Mouse (Mus musculus) retina, embryonic 14.5 days (tissue): ENCODE measurements around the gene Mdm4.
"Not testable (repeated sequence)": the region's sequence is repeated elsewhere in the genome, so short reads cannot be mapped to it uniquely, and the experiment has no call there.

ENCODE experiments used
- DNase-seq: peaks from one replicate; pipeline ENCODE4 v3.0.0-alpha.2; 2015; ENCODE audit warnings: low spot score

The Mdm4 gene

GRCm38 (mm10) chr1:133051829-133052228, 21.5 kb upstream of the Mdm4 start:
- DNase-seq: no peak

- no peak for DNase-seq
Measured at GRCm38 (mm10) chr1:133050001-133050431, 19.7 kb upstream of the Mdm4 start.

- DNase-seq: no peak
Measured at GRCm38 (mm10) chr1:133048690-133049089, 18.3 kb upstream of the Mdm4 start.

GRCm38 (mm10) chr1:133047575-133047974, 17.2 kb upstream of the Mdm4 start:
- no peak for DNase-seq

GRCm38 (mm10) chr1:133046441-133046931, 16.1 kb upstream of the Mdm4 start:
- DNase-seq: peak; percentile 63

- peak; percentile 85 for DNase-seq
Measured at GRCm38 (mm10) chr1:133045861-133046440, 15.6 kb upstream of the Mdm4 start.

GRCm38 (mm10) chr1:133045011-133045860, 14.9 kb upstream of the Mdm4 start, which contains the start of gene Pik3c2b:
Gene Pik3c2b, plus strand, starts transcription at chr1:133045667.
- DNase-seq: no peak

- peak; percentile 90 for DNase-seq
Measured at GRCm38 (mm10) chr1:133039505-133039949, 9.2 kb upstream of the Mdm4 start.

- DNase-seq: not testable (repeated sequence)
Measured at GRCm38 (mm10) chr1:133034682-133035081, 4.3 kb upstream of the Mdm4 start.

- peak; percentile 78 for DNase-seq
Measured at GRCm38 (mm10) chr1:133034091-133034460, 3.7 kb upstream of the Mdm4 start.

- peak; percentile 95 for DNase-seq
Measured at GRCm38 (mm10) chr1:133033316-133034090, 3.1 kb upstream of the Mdm4 start.

GRCm38 (mm10) chr1:133032981-133033315, 2.6 kb upstream of the Mdm4 start:
- DNase-seq: no peak

GRCm38 (mm10) chr1:133029744-133030143, 617 bp downstream of the Mdm4 start:
- DNase-seq: no peak

GRCm38 (mm10) chr1:133027980-133028379, 2.4 kb downstream of the Mdm4 start:
- no peak for DNase-seq

- no peak for DNase-seq
Measured at GRCm38 (mm10) chr1:133027126-133027525, 3.2 kb downstream of the Mdm4 start.

- not testable (repeated sequence) for DNase-seq
Measured at GRCm38 (mm10) chr1:133025796-133026190, 4.6 kb downstream of the Mdm4 start.

- DNase-seq: peak; percentile 98
Measured at GRCm38 (mm10) chr1:133025051-133025795, 5.1 kb downstream of the Mdm4 start.

- DNase-seq: no peak
Measured at GRCm38 (mm10) chr1:133024426-133024825, 5.9 kb downstream of the Mdm4 start.

- not testable (repeated sequence) for DNase-seq
Measured at GRCm38 (mm10) chr1:133023723-133024122, 6.6 kb downstream of the Mdm4 start.

GRCm38 (mm10) chr1:133021971-133022370, 8.4 kb downstream of the Mdm4 start:
- not testable (repeated sequence) for DNase-seq

GRCm38 (mm10) chr1:133021391-133021790, 9.0 kb downstream of the Mdm4 start:
- no peak for DNase-seq
